Mouse (Mus musculus): ENCODE results near the gene Usp22.

The Usp22 gene

GRCm38 (mm10) chr11:61208316-61208715, 33.5 kb upstream of the Usp22 start:
- Histone ChIP-seq H3K9me3 (ENCODE audit: low read length) (no peaks in the 10 kb centered on the region), H3K36me3 (ENCODE audit: insufficient read depth, low read length) (no peaks in the 10 kb centered on the region), H3K4me1 (replicated peaks; ENCODE audit: low read depth, low read length) (peaks cover 19% of the 10 kb centered on the region), H3K4me3 (replicated peaks; ENCODE audit: low read length) (no peak overlapping the region), H3K27me3 (ENCODE audit: insufficient read depth, low read length) (peaks cover 52% of the 10 kb centered on the region)
- TF ChIP-seq NANOG (IDR thresholded peaks at IDR 0.05; ENCODE audit: borderline replicate concordance, low read length) (no peak), CTCF (conservative IDR thresholded peaks at IDR 0.05; ENCODE audit: low read length) (no peak), POU5F1 (IDR thresholded peaks at IDR 0.05; ENCODE audit: borderline replicate concordance, low read length) (no peak)

DNA sequence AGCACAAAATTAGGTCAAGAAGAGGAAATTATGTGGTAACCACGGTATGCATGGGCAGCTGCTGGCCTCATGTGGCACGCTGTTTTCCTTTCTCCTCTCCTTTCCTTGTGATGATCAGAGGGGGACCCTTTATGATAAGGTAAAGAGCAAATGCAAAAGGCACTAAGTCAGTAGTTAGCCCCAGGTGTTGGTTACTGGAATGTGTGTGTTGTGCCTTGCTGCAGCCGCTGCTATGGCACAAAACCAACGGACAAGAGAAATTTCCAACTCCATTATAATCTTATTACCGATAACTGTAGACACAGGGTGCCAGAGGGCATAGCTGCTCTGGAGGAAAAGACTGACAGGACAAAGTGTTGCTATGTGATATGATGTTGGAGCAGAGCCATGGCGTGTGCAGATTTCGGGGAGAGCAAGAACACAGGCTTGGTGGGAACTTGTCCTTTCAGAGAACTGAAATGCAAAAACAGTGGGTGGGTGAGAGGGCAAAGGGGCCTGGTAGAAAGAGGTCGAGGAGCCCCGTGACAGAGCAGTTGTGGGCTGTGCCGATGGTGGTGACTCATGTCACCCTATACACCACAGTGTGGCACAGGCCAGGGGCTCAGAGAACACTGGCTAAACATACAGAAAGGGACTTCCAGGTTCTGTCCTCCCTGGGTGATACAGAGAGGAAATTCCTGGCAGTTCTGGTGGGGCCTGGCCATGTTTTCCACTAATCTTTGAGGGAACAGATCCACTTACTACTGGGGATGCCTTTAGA, 32.8 kb upstream of the Usp22 start, which contains the start of gene Aldh3a1:
TSS of gene Aldh3a1 (plus strand) at position 51 of the 760 bp plus-strand sequence.
- Histone ChIP-seq H3K36me3 (ENCODE audit: insufficient read depth, low read length) (no peaks in the 10 kb centered on the region), H3K4me1 (replicated peaks; ENCODE audit: low read depth, low read length) (peaks cover 12% of the 10 kb centered on the region), H3K9me3 (ENCODE audit: low read length) (no peaks in the 10 kb centered on the region), H3K4me3 (replicated peaks; ENCODE audit: low read length) (no peak within 1 kb of the TSS), H3K27me3 (ENCODE audit: insufficient read depth, low read length) (peaks cover 45% of the 10 kb centered on the region)
- no peak for TF ChIP-seq NANOG (IDR thresholded peaks at IDR 0.05; ENCODE audit: borderline replicate concordance, low read length)
- TF ChIP-seq CTCF (conservative IDR thresholded peaks at IDR 0.05; ENCODE audit: low read length): no peak
- no peak for TF ChIP-seq POU5F1 (IDR thresholded peaks at IDR 0.05; ENCODE audit: borderline replicate concordance, low read length)

GRCm38 (mm10) chr11:61206136-61206535, 31.3 kb upstream of the Usp22 start:
- no peak overlapping the region for H3K4me3 ChIP-seq (replicated peaks; ENCODE audit: low read length)
- peaks cover 31% of the 10 kb centered on the region for H3K27me3 ChIP-seq (ENCODE audit: insufficient read depth, low read length)
- no peaks in the 10 kb centered on the region for H3K36me3 ChIP-seq (ENCODE audit: insufficient read depth, low read length)
- TF ChIP-seq POU5F1 (IDR thresholded peaks at IDR 0.05; ENCODE audit: borderline replicate concordance, low read length): no peak
- H3K9me3 ChIP-seq (ENCODE audit: low read length): no peaks in the 10 kb centered on the region
- H3K4me1 ChIP-seq (replicated peaks; ENCODE audit: low read depth, low read length): no peaks in the 10 kb centered on the region; the same call in 1 of the 2 replicates

GRCm38 (mm10) chr11:61205167-61205950, 30.5 kb upstream of the Usp22 start:
- H3K36me3 ChIP-seq (ENCODE audit: insufficient read depth, low read length): no peaks in the 10 kb centered on the region
- no peak overlapping the region for H3K4me3 ChIP-seq (replicated peaks; ENCODE audit: low read length)
- TF ChIP-seq POU5F1 (IDR thresholded peaks at IDR 0.05; ENCODE audit: borderline replicate concordance, low read length): no peak
- no peak for TF ChIP-seq CTCF (conservative IDR thresholded peaks at IDR 0.05; ENCODE audit: low read length)
- no peak for TF ChIP-seq NANOG (IDR thresholded peaks at IDR 0.05; ENCODE audit: borderline replicate concordance, low read length)
- H3K4me1 ChIP-seq (replicated peaks; ENCODE audit: low read depth, low read length): no peaks in the 10 kb centered on the region; the same call in 1 of the 2 replicates
- no peaks in the 10 kb centered on the region for H3K9me3 ChIP-seq (ENCODE audit: low read length)
- H3K27me3 ChIP-seq (ENCODE audit: insufficient read depth, low read length): peaks cover 25% of the 10 kb centered on the region

DNA sequence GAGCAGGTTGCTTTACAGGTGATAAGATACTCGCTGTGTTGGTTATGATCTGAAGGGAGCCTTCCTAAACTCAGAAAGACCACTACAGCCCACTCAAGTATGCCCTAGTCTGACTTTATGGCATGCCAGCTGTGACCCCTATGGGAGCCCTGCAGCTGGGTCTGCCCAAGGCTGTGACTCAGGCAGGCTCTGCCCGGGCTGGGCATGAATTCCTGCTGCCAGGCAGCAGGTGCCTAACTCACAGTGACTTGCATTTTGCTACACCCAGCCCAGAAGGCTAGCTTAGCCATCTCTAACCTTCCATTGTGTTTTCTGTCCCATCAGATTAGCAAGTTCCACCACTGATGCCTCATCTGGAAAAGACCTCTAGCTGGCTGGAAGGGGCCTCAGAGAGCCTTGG, 28.0 kb upstream of the Usp22 start:
- H3K4me1 ChIP-seq (replicated peaks; ENCODE audit: low read depth, low read length): no peaks in the 10 kb centered on the region
- no peaks in the 10 kb centered on the region for H3K9me3 ChIP-seq (ENCODE audit: low read length)
- TF ChIP-seq POU5F1 (IDR thresholded peaks at IDR 0.05; ENCODE audit: borderline replicate concordance, low read length) (no peak), CTCF (conservative IDR thresholded peaks at IDR 0.05; ENCODE audit: low read length) (no peak), NANOG (IDR thresholded peaks at IDR 0.05; ENCODE audit: borderline replicate concordance, low read length) (no peak)
- peaks cover 1% of the 10 kb centered on the region; the same call in 1 of the 2 replicates for H3K27me3 ChIP-seq (ENCODE audit: insufficient read depth, low read length)
- no peak overlapping the region for H3K4me3 ChIP-seq (replicated peaks; ENCODE audit: low read length)
- H3K36me3 ChIP-seq (ENCODE audit: insufficient read depth, low read length): no peaks in the 10 kb centered on the region

DNA sequence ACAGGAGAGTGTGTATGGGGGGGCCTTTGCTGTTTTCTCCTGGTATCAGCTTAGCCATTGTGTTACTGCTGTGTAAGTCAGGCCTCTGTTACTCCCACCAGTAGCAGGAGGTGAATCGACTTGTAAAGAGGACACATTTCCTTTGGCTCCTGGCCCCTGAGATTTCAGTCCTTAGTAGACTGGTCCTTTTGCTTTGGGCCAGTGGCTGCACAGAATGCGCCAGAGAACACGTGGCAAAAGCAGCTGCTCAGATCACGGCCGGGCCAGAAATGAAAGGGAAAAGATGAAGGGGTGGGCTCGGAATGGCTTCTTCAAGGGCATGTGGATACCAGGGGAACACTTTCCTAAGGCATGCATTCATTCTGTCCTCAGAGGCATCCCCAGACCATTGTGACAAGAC, 27.3 kb upstream of the Usp22 start:
- H3K27me3 ChIP-seq (ENCODE audit: insufficient read depth, low read length): no peaks in the 10 kb centered on the region; the same call in 1 of the 2 replicates
- no peaks in the 10 kb centered on the region for H3K4me1 ChIP-seq (replicated peaks; ENCODE audit: low read depth, low read length)
- TF ChIP-seq CTCF (conservative IDR thresholded peaks at IDR 0.05; ENCODE audit: low read length): no peak
- TF ChIP-seq POU5F1 (IDR thresholded peaks at IDR 0.05; ENCODE audit: borderline replicate concordance, low read length): no peak
- no peak for TF ChIP-seq NANOG (IDR thresholded peaks at IDR 0.05; ENCODE audit: borderline replicate concordance, low read length)
- H3K9me3 ChIP-seq (ENCODE audit: low read length): no peaks in the 10 kb centered on the region
- H3K4me3 ChIP-seq (replicated peaks; ENCODE audit: low read length): no peak overlapping the region
- H3K36me3 ChIP-seq (ENCODE audit: insufficient read depth, low read length): no peaks in the 10 kb centered on the region

GRCm38 (mm10) chr11:61199620-61200362, 24.9 kb upstream of the Usp22 start:
- peaks cover 7% of the 10 kb centered on the region; the same call in 1 of the 2 replicates for H3K27me3 ChIP-seq (ENCODE audit: insufficient read depth, low read length)
- H3K4me3 ChIP-seq (replicated peaks; ENCODE audit: low read length): no peak overlapping the region
- H3K36me3 ChIP-seq (ENCODE audit: insufficient read depth, low read length): no peaks in the 10 kb centered on the region
- TF ChIP-seq POU5F1 (IDR thresholded peaks at IDR 0.05; ENCODE audit: borderline replicate concordance, low read length) (no peak), NANOG (IDR thresholded peaks at IDR 0.05; ENCODE audit: borderline replicate concordance, low read length) (no peak), CTCF (conservative IDR thresholded peaks at IDR 0.05; ENCODE audit: low read length) (no peak)
- no peaks in the 10 kb centered on the region for H3K9me3 ChIP-seq (ENCODE audit: low read length)
- no peaks in the 10 kb centered on the region for H3K4me1 ChIP-seq (replicated peaks; ENCODE audit: low read depth, low read length)

- Histone ChIP-seq H3K4me3 (replicated peaks; ENCODE audit: low read length) (no peak overlapping the region), H3K4me1 (replicated peaks; ENCODE audit: low read depth, low read length) (peaks cover 8% of the 10 kb centered on the region; the same call in 1 of the 2 replicates), H3K36me3 (ENCODE audit: insufficient read depth, low read length) (no peaks in the 10 kb centered on the region), H3K9me3 (ENCODE audit: low read length) (no peaks in the 10 kb centered on the region), H3K27me3 (ENCODE audit: insufficient read depth, low read length) (peaks cover 20% of the 10 kb centered on the region)
- no peak for TF ChIP-seq POU5F1 (IDR thresholded peaks at IDR 0.05; ENCODE audit: borderline replicate concordance, low read length)
- TF ChIP-seq CTCF (conservative IDR thresholded peaks at IDR 0.05; ENCODE audit: low read length): no peak
- no peak for TF ChIP-seq NANOG (IDR thresholded peaks at IDR 0.05; ENCODE audit: borderline replicate concordance, low read length)
These were observed 23.1 kb upstream of the Usp22 start for GRCm38 (mm10) chr11:61197935-61198334.

Measured in E14TG2a.4 (cell line).